Mouse (Mus musculus) testis, adult 2 months (tissue): ENCODE data around the gene Ahrr. TPM values are rescaled to one million over a fixed set of nuclear protein-coding genes. Genes with fewer than 3 reads are reported as not detected.

Source experiments
- H3K27ac ChIP-seq: fragments of 200-500 bp; 2 replicates; pipeline ENCODE4 v1.5.1; 2012; ENCODE audit warnings: low read depth, low read length; ENCODE audit not compliant: control insufficient read depth, insufficient read depth
- H3K27me3 ChIP-seq: fragments of 200-500 bp; 2 replicates; pipeline ENCODE4 v1.6.1; 2012; ENCODE audit warnings: mild to moderate bottlenecking, low read length, moderate library complexity; ENCODE audit not compliant: control insufficient read depth, insufficient read depth
- H3K36me3 ChIP-seq: fragments of 200-500 bp; 2 replicates; pipeline ENCODE4 v1.6.1; 2012; ENCODE audit warnings: mild to moderate bottlenecking, low read length; ENCODE audit not compliant: control insufficient read depth, insufficient read depth
- H3K4me1 ChIP-seq: fragments of 200-500 bp; 2 replicates; pipeline ENCODE4 v1.6.1; 2012; ENCODE audit warnings: low read length; ENCODE audit not compliant: control insufficient read depth, insufficient read depth
- H3K4me3 ChIP-seq: fragments of 200-500 bp; 2 replicates; pipeline ENCODE4 v1.5.1; 2012; ENCODE audit warnings: low read depth, mild to moderate bottlenecking, low read length, moderate library complexity, mixed read lengths; ENCODE audit not compliant: control insufficient read depth
- CTCF ChIP-seq: fragments of 200-500 bp; IDR thresholded peaks from 2 replicates; pipeline ENCODE4 v1.5.1; 2012; ENCODE audit warnings: low read depth, mild to moderate bottlenecking, inconsistent platforms, low read length, moderate library complexity; ENCODE audit not compliant: control insufficient read depth, insufficient read depth, insufficient replicate concordance
- POLR2A ChIP-seq: fragments of 200-500 bp; IDR thresholded peaks from 2 replicates; pipeline ENCODE4 v1.6.1; 2012; ENCODE audit warnings: low read depth, mild to moderate bottlenecking, inconsistent platforms, low read length, moderate library complexity; ENCODE audit not compliant: control insufficient read depth
- polyA plus RNA-seq: library from polyadenylated mRNA; depleted of rRNA; stranded (reverse); fragments of >200 nt; gene quantifications from 2 replicates; pipeline ENCODE4 v1.2.3, GENCODE M21; 2012

Gene Ahrr
- polyA plus RNA-seq, 1 experiment, result 0.46 TPM

- Histone ChIP-seq H3K4me3 (no peak overlapping the region), H3K36me3 (peaks cover 2% of the 10 kb centered on the region), H3K27me3 (no peaks in the 10 kb centered on the region), H3K27ac (no peak overlapping the region), H3K4me1 (no peaks in the 10 kb centered on the region)
- TF ChIP-seq POLR2A, result no peak
- TF ChIP-seq CTCF, result no peak
Measured at GRCm38 (mm10) chr13:74305780-74306179, 13.6 kb upstream of the Ahrr start.

- no peaks in the 10 kb centered on the region for H3K4me1 ChIP-seq
- no peak for TF ChIP-seq POLR2A
- no peak for TF ChIP-seq CTCF
- H3K4me3 ChIP-seq, result no peak overlapping the region
- H3K36me3 ChIP-seq, result peaks cover 2% of the 10 kb centered on the region
- H3K27me3 ChIP-seq, result no peaks in the 10 kb centered on the region
- H3K27ac ChIP-seq, result no peak overlapping the region
Measured at GRCm38 (mm10) chr13:74305380-74305779, 13.2 kb upstream of the Ahrr start.

- TF ChIP-seq POLR2A (no peak), CTCF (no peak)
- no peaks in the 10 kb centered on the region for H3K27me3 ChIP-seq
- H3K4me3 ChIP-seq, result no peak overlapping the region
- H3K27ac ChIP-seq, result no peak overlapping the region
- peaks cover 2% of the 10 kb centered on the region for H3K36me3 ChIP-seq
- no peaks in the 10 kb centered on the region for H3K4me1 ChIP-seq
Measured at GRCm38 (mm10) chr13:74302050-74303037, 10.2 kb upstream of the Ahrr start.

GRCm38 (mm10) chr13:74301607-74301984, 9.5 kb upstream of the Ahrr start:
- Histone ChIP-seq H3K27me3 (no peaks in the 10 kb centered on the region), H3K27ac (no peak overlapping the region), H3K4me1 (no peaks in the 10 kb centered on the region), H3K4me3 (no peak overlapping the region), H3K36me3 (peaks cover 2% of the 10 kb centered on the region)
- TF ChIP-seq POLR2A, result no peak

GRCm38 (mm10) chr13:74300925-74301606, 8.9 kb upstream of the Ahrr start:
- Histone ChIP-seq H3K27ac (no peak overlapping the region), H3K36me3 (peaks cover 2% of the 10 kb centered on the region), H3K4me1 (no peaks in the 10 kb centered on the region), H3K4me3 (no peak overlapping the region), H3K27me3 (no peaks in the 10 kb centered on the region)
- peak; percentile 60; the same call in 1 of the 2 replicates for TF ChIP-seq CTCF
- TF ChIP-seq POLR2A, result no peak

GRCm38 (mm10) chr13:74296376-74296775, 4.2 kb upstream of the Ahrr start:
- no peak overlapping the region for H3K4me3 ChIP-seq
- no peak for TF ChIP-seq POLR2A
- TF ChIP-seq CTCF, result no peak
- H3K36me3 ChIP-seq, result no peaks in the 10 kb centered on the region
- no peaks in the 10 kb centered on the region for H3K27me3 ChIP-seq
- H3K4me1 ChIP-seq, result 0 out of 2 replicates have a peak, but pooled peaks cover 2% of the 10 kb centered on the region
- no peak overlapping the region for H3K27ac ChIP-seq

- Histone ChIP-seq H3K4me1 (0 out of 2 replicates have a peak, but pooled peaks cover 2% of the 10 kb centered on the region), H3K27me3 (no peaks in the 10 kb centered on the region), H3K27ac (no peak overlapping the region), H3K36me3 (no peaks in the 10 kb centered on the region), H3K4me3 (no peak overlapping the region)
- TF ChIP-seq POLR2A, result no peak
- no peak for TF ChIP-seq CTCF
Measured at GRCm38 (mm10) chr13:74289646-74290045, 2.5 kb downstream of the Ahrr start.
